In genomic region chr2:108690091-108690490, GRCm38 (mm10) we compare ENCODE assay signal across 9 mouse cellular contexts.
A peak's percentile ranks its signal among the peaks of the same experiment; 100 is the strongest.
DNase-seq lines count a peak whose midpoint lies in the region; ATAC-seq and TF ChIP-seq lines count a peak whose summit lies in the region.
"Had no signal": no experiment of that assay in that cellular context is flagged by ENCODE, and none has a peak within 500 bp of the region (broad histone marks: within the 10 kb centered on the region; RNA-seq: fewer than 3 reads in every experiment).

No protein-coding gene starts in this region.

- H3K9ac ChIP-seq in heart, embryonic 11.5 days (ENCODE audit: low read depth, low read length), result no peak overlapping the region
- no peak overlapping the region for H3K9ac ChIP-seq in liver, postnatal 0 days (replicated peaks)
- H3K9ac ChIP-seq: limb, embryonic 13.5 days had no signal

- WGBS in heart, embryonic 11.5 days (ENCODE audit: insufficient replicate concordance), result 50% methylated on average over 4 of the region's 4 CpGs
- WGBS in liver, postnatal 0 days (ENCODE audit: insufficient replicate concordance), result 48% methylated on average over 4 of the region's 4 CpGs

- no peak for ATAC-seq in heart, embryonic 11.5 days (replicated peaks; ENCODE audit: insufficient number of reproducible peaks, low FRiP score, low TSS enrichment)
- ATAC-seq in liver, postnatal 0 days, result no peak

- H3K27ac ChIP-seq in heart, embryonic 11.5 days (ENCODE audit: low read depth, low read length), result no peak overlapping the region
- no peak overlapping the region for H3K27ac ChIP-seq in liver, postnatal 0 days (ENCODE audit: low read depth)
- H3K27ac ChIP-seq: limb, embryonic 13.5 days had no signal

- peak; percentile 2 to 57 for DNase-seq in heart, adult 18-20 months
- peak; percentile 84 for DNase-seq in 3T3-L1 (ENCODE audit: low read depth, low spot score)
- DNase-seq in adrenal gland, adult 18-20 months (ENCODE audit: low spot score in 2 of 2), result peak; percentile 37 to 41
- DNase-seq in embryo, embryonic 10 days (ENCODE audit: low spot score), result peak; percentile 83
- DNase-seq in kidney, postnatal 10 days, result peak; percentile 65
- DNase-seq in liver, postnatal 0 days, result peak; percentile 50
- DNase-seq in thymus, postnatal 36 days, result no peak

- H3K4me1 ChIP-seq in heart, embryonic 11.5 days (ENCODE audit: control insufficient read depth, insufficient read depth, low read length), result no peaks in the 10 kb centered on the region
- no peaks in the 10 kb centered on the region for H3K4me1 ChIP-seq in liver, postnatal 0 days (ENCODE audit: insufficient read depth)

- no peaks in the 10 kb centered on the region for H3K27me3 ChIP-seq in heart, embryonic 11.5 days (ENCODE audit: control insufficient read depth, insufficient read depth, low read length)
- no peaks in the 10 kb centered on the region for H3K27me3 ChIP-seq in liver, postnatal 0 days (ENCODE audit: insufficient read depth, low read length)
- H3K27me3 ChIP-seq: limb, embryonic 13.5 days had no signal

- H3K9me3 ChIP-seq in heart, embryonic 11.5 days (replicated peaks; ENCODE audit: control insufficient read depth, low read length), result no peaks in the 10 kb centered on the region
- no peaks in the 10 kb centered on the region for H3K9me3 ChIP-seq in liver, postnatal 0 days (ENCODE audit: low read length)
- H3K9me3 ChIP-seq: limb, embryonic 13.5 days had no signal

- no peak for TF ChIP-seq EP300 in liver, postnatal 0 days (IDR thresholded peaks at IDR 0.05; ENCODE audit: low read depth)

- H3K4me3 ChIP-seq in heart, embryonic 11.5 days (ENCODE audit: low read depth, low read length), result no peak overlapping the region
- no peak overlapping the region for H3K4me3 ChIP-seq in liver, postnatal 0 days (ENCODE audit: low read depth, low read length)
- H3K4me3 ChIP-seq: limb, embryonic 13.5 days had no signal

- H3K4me2 ChIP-seq in heart, embryonic 11.5 days, result no peak overlapping the region
- H3K4me2 ChIP-seq in liver, postnatal 0 days (ENCODE audit: low read depth, low read length), result no peak overlapping the region
- H3K4me2 ChIP-seq: limb, embryonic 13.5 days had no signal

- peak; percentile 66 for TF ChIP-seq CTCF in liver, postnatal 0 days (IDR thresholded peaks at IDR 0.05; ENCODE audit: low read depth)

- H3K36me3 ChIP-seq in heart, embryonic 11.5 days (ENCODE audit: control insufficient read depth, insufficient read depth, low read length), result no peaks in the 10 kb centered on the region
- H3K36me3 ChIP-seq in liver, postnatal 0 days (replicated peaks; ENCODE audit: insufficient read depth, low read length), result no peaks in the 10 kb centered on the region
- H3K36me3 ChIP-seq: limb, embryonic 13.5 days had no signal

Comparison
In these comparisons a context has a peak if more than half of its experiments do, and no peak if none do; other contexts are left out.
1. DNase-seq: peak in heart, adult 18-20 months (2 of 2), 3T3-L1 (single experiment), adrenal gland, adult 18-20 months (2 of 2), embryo, embryonic 10 days (single experiment), kidney, postnatal 10 days (single experiment) and liver, postnatal 0 days (single experiment); none in thymus, postnatal 36 days (0 of 2).